Mouse (Mus musculus): ENCODE results near the gene Ehd4. TPM values are rescaled to one million over a fixed set of nuclear protein-coding genes. Genes with fewer than 3 reads are reported as not detected.

Gene Ehd4
- polyA plus RNA-seq, 1 experiment from 2014 or later: 11.9 TPM

GRCm38 (mm10) chr2:120055923-120056322, 98.5 kb downstream of the Ehd4 start:
- no peaks in the 10 kb centered on the region for H3K27me3 ChIP-seq (ENCODE audit: control insufficient read depth, insufficient read depth, low read length)

GRCm38 (mm10) chr2:120054771-120055552, 99.4 kb downstream of the Ehd4 start:
- ATAC-seq (ENCODE audit: low FRiP score, low TSS enrichment) (no peak), DNase-seq (no peak)
- Histone ChIP-seq H3K4me1 (ENCODE audit: control insufficient read depth, insufficient read depth, low read length) (no peaks in the 10 kb centered on the region), H3K4me2 (ENCODE audit: low read length) (no peak overlapping the region), H3K4me3 (replicated peaks; ENCODE audit: low read depth, low read length) (no peak overlapping the region), H3K27me3 (ENCODE audit: control insufficient read depth, insufficient read depth, low read length) (no peaks in the 10 kb centered on the region), H3K27ac (replicated peaks; ENCODE audit: low read depth, low read length) (no peak overlapping the region), H3K9me3 (ENCODE audit: control insufficient read depth, low read length) (no peaks in the 10 kb centered on the region), H3K36me3 (ENCODE audit: control insufficient read depth, insufficient read depth, low read length) (no peaks in the 10 kb centered on the region), H3K9ac (replicated peaks; ENCODE audit: low read length) (no peak overlapping the region)
- WGBS: 90% methylated on average over 12 of the region's 12 CpGs

More at GRCm38 (mm10) chr2:120055923-120056322, 98.5 kb downstream of the Ehd4 start:
- no peaks in the 10 kb centered on the region for H3K36me3 ChIP-seq (ENCODE audit: control insufficient read depth, insufficient read depth, low read length)
- ATAC-seq (ENCODE audit: low FRiP score, low TSS enrichment): no peak
- H3K4me1 ChIP-seq (ENCODE audit: control insufficient read depth, insufficient read depth, low read length): no peaks in the 10 kb centered on the region
- no peak overlapping the region for H3K4me2 ChIP-seq (ENCODE audit: low read length)
- no peak overlapping the region for H3K9ac ChIP-seq (replicated peaks; ENCODE audit: low read length)
- H3K27ac ChIP-seq (replicated peaks; ENCODE audit: low read depth, low read length): no peak overlapping the region
- no peaks in the 10 kb centered on the region for H3K9me3 ChIP-seq (ENCODE audit: control insufficient read depth, low read length)
- 93% methylated on average over 10 of the region's 10 CpGs for WGBS
- no peak overlapping the region for H3K4me3 ChIP-seq (replicated peaks; ENCODE audit: low read depth, low read length)
- no peak for DNase-seq

GRCm38 (mm10) chr2:120051405-120051804, 103.0 kb downstream of the Ehd4 start:
- DNase-seq (no peak), ATAC-seq (ENCODE audit: low FRiP score, low TSS enrichment) (no peak)
- Histone ChIP-seq H3K9me3 (ENCODE audit: control insufficient read depth, low read length) (no peaks in the 10 kb centered on the region), H3K9ac (replicated peaks; ENCODE audit: low read length) (no peak overlapping the region), H3K36me3 (ENCODE audit: control insufficient read depth, insufficient read depth, low read length) (no peaks in the 10 kb centered on the region), H3K4me1 (ENCODE audit: control insufficient read depth, insufficient read depth, low read length) (no peaks in the 10 kb centered on the region), H3K27me3 (ENCODE audit: control insufficient read depth, insufficient read depth, low read length) (no peaks in the 10 kb centered on the region), H3K4me3 (replicated peaks; ENCODE audit: low read depth, low read length) (no peak overlapping the region), H3K4me2 (ENCODE audit: low read length) (no peak overlapping the region), H3K27ac (replicated peaks; ENCODE audit: low read depth, low read length) (no peak overlapping the region)
- WGBS: 66% methylated on average over 6 of the region's 6 CpGs

- no peak overlapping the region for H3K4me3 ChIP-seq (replicated peaks; ENCODE audit: low read depth, low read length)
- no peaks in the 10 kb centered on the region for H3K36me3 ChIP-seq (ENCODE audit: control insufficient read depth, insufficient read depth, low read length)
- no peak overlapping the region for H3K27ac ChIP-seq (replicated peaks; ENCODE audit: low read depth, low read length)
- WGBS: 62% methylated on average over 10 of the region's 10 CpGs
- H3K4me2 ChIP-seq (ENCODE audit: low read length): no peak overlapping the region
- no peak for ATAC-seq (ENCODE audit: low FRiP score, low TSS enrichment)
- no peaks in the 10 kb centered on the region for H3K27me3 ChIP-seq (ENCODE audit: control insufficient read depth, insufficient read depth, low read length)
- peak; percentile 52 for DNase-seq
- no peaks in the 10 kb centered on the region for H3K4me1 ChIP-seq (ENCODE audit: control insufficient read depth, insufficient read depth, low read length)
- H3K9ac ChIP-seq (replicated peaks; ENCODE audit: low read length): no peak overlapping the region
- no peaks in the 10 kb centered on the region for H3K9me3 ChIP-seq (ENCODE audit: control insufficient read depth, low read length)
These were observed 104.7 kb downstream of the Ehd4 start for GRCm38 (mm10) chr2:120049632-120050274.

- no peak for DNase-seq
- Histone ChIP-seq H3K4me1 (ENCODE audit: control insufficient read depth, insufficient read depth, low read length) (no peaks in the 10 kb centered on the region), H3K27ac (replicated peaks; ENCODE audit: low read depth, low read length) (no peak overlapping the region), H3K36me3 (ENCODE audit: control insufficient read depth, insufficient read depth, low read length) (no peaks in the 10 kb centered on the region), H3K9ac (replicated peaks; ENCODE audit: low read length) (no peak overlapping the region), H3K27me3 (ENCODE audit: control insufficient read depth, insufficient read depth, low read length) (no peaks in the 10 kb centered on the region), H3K9me3 (ENCODE audit: control insufficient read depth, low read length) (no peaks in the 10 kb centered on the region), H3K4me2 (ENCODE audit: low read length) (no peak overlapping the region), H3K4me3 (replicated peaks; ENCODE audit: low read depth, low read length) (no peak overlapping the region)
- ATAC-seq (ENCODE audit: low FRiP score, low TSS enrichment): no peak
- 80% methylated on average over 9 of the region's 9 CpGs for WGBS
These were observed 106.2 kb downstream of the Ehd4 start for GRCm38 (mm10) chr2:120048173-120048572.

GRCm38 (mm10) chr2:120046486-120047310, 107.7 kb downstream of the Ehd4 start:
- Histone ChIP-seq H3K9me3 (ENCODE audit: control insufficient read depth, low read length) (no peaks in the 10 kb centered on the region), H3K27ac (replicated peaks; ENCODE audit: low read depth, low read length) (no peak overlapping the region), H3K4me3 (replicated peaks; ENCODE audit: low read depth, low read length) (no peak overlapping the region), H3K4me1 (ENCODE audit: control insufficient read depth, insufficient read depth, low read length) (no peaks in the 10 kb centered on the region), H3K36me3 (ENCODE audit: control insufficient read depth, insufficient read depth, low read length) (peaks cover 10% of the 10 kb centered on the region), H3K4me2 (ENCODE audit: low read length) (no peak overlapping the region), H3K27me3 (ENCODE audit: control insufficient read depth, insufficient read depth, low read length) (no peaks in the 10 kb centered on the region), H3K9ac (replicated peaks; ENCODE audit: low read length) (no peak overlapping the region)
- DNase-seq (no peak), ATAC-seq (ENCODE audit: low FRiP score, low TSS enrichment) (no peak)
- WGBS: 68% methylated on average over 14 of the region's 14 CpGs

DNA sequence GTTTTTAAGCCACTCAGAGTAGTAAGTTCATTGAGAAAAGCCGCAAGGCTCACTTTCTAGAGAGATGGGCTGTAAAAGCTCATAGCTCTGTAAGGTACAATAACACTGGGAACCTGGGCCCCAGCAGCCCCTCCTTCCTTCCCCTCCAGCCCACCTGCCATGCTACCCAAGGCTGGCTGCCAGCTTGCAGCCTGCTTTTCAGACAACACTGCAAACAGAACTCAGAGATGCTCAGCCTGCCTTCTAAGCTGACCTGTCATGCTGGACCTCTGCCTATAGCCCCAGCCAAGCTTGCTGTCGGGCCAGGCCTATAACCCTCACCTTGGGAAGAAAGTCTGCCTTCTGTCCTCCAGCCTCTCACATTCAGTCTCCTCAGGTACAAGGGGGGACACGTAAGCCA, 109.7 kb downstream of the Ehd4 start:
- Histone ChIP-seq H3K4me1 (ENCODE audit: control insufficient read depth, insufficient read depth, low read length) (no peaks in the 10 kb centered on the region), H3K9ac (replicated peaks; ENCODE audit: low read length) (no peak overlapping the region), H3K27ac (replicated peaks; ENCODE audit: low read depth, low read length) (no peak overlapping the region), H3K36me3 (ENCODE audit: control insufficient read depth, insufficient read depth, low read length) (peaks cover 30% of the 10 kb centered on the region), H3K4me2 (ENCODE audit: low read length) (no peak overlapping the region), H3K4me3 (replicated peaks; ENCODE audit: low read depth, low read length) (no peak overlapping the region), H3K27me3 (ENCODE audit: control insufficient read depth, insufficient read depth, low read length) (no peaks in the 10 kb centered on the region), H3K9me3 (ENCODE audit: control insufficient read depth, low read length) (no peaks in the 10 kb centered on the region)
- no peak for DNase-seq
- WGBS: 80% methylated on average over 3 of the region's 3 CpGs
- no peak for ATAC-seq (ENCODE audit: low FRiP score, low TSS enrichment)

GRCm38 (mm10) chr2:120044101-120044603, 110.3 kb downstream of the Ehd4 start:
- Histone ChIP-seq H3K4me1 (ENCODE audit: control insufficient read depth, insufficient read depth, low read length) (no peaks in the 10 kb centered on the region), H3K27ac (replicated peaks; ENCODE audit: low read depth, low read length) (no peak overlapping the region), H3K4me3 (replicated peaks; ENCODE audit: low read depth, low read length) (no peak overlapping the region), H3K9me3 (ENCODE audit: control insufficient read depth, low read length) (no peaks in the 10 kb centered on the region), H3K36me3 (ENCODE audit: control insufficient read depth, insufficient read depth, low read length) (peaks cover 35% of the 10 kb centered on the region), H3K9ac (replicated peaks; ENCODE audit: low read length) (no peak overlapping the region), H3K4me2 (ENCODE audit: low read length) (no peak overlapping the region), H3K27me3 (ENCODE audit: control insufficient read depth, insufficient read depth, low read length) (no peaks in the 10 kb centered on the region)
- 73% methylated on average over 4 of the region's 4 CpGs for WGBS
- DNase-seq (no peak), ATAC-seq (ENCODE audit: low FRiP score, low TSS enrichment) (no peak)

Measured in midbrain, embryonic 14.5 days (tissue).